Comparison of ENCODE assay signal across 11 mouse cellular contexts in genomic region chr14:120280136-120280535, GRCm38 (mm10). TPM values are rescaled to one million over a fixed set of nuclear protein-coding genes. Genes with fewer than 3 reads are reported as not detected.
A peak's percentile ranks its signal among the peaks of the same experiment; 100 is the strongest.
DNase-seq lines count a peak whose midpoint lies in the region; ATAC-seq lines count a peak whose summit lies in the region.
"Had no signal": no experiment of that assay in that cellular context is flagged by ENCODE, and none has a peak within 500 bp of the region (broad histone marks: within the 10 kb centered on the region; RNA-seq: fewer than 3 reads in every experiment).

No protein-coding gene starts in this region.

- peak; percentile 31 for DNase-seq in hindbrain, embryonic 11.5 days (ENCODE audit: low spot score)
- DNase-seq in B cell, adult 2 months: peak; percentile 60 to 64
- DNase-seq in urinary bladder, postnatal 36 days (ENCODE audit: low spot score in 2 of 2): no peak
- no peak for DNase-seq in T-cell, adult 2 months (ENCODE audit: low spot score)
- no peak for DNase-seq in spleen, adult 12 weeks (ENCODE audit: low spot score)
- DNase-seq: kidney, adult 8-10 months had no signal

- no peak overlapping the region for H3K4me2 ChIP-seq in hindbrain, embryonic 11.5 days (replicated peaks; ENCODE audit: low read depth, low read length)
- no peak overlapping the region for H3K4me2 ChIP-seq in hindbrain, embryonic 16.5 days (ENCODE audit: low read length)
- peak overlapping the region; percentile 95 for H3K4me2 ChIP-seq in embryonic facial prominence, embryonic 12.5 days (replicated peaks)
- no peak overlapping the region for H3K4me2 ChIP-seq in intestine, embryonic 16.5 days (ENCODE audit: low read depth, low read length)
- H3K4me2 ChIP-seq: forebrain, embryonic 12.5 days had no signal

- H3K4me3 ChIP-seq in hindbrain, embryonic 11.5 days (ENCODE audit: low read depth, low read length): no peak overlapping the region
- H3K4me3 ChIP-seq in hindbrain, embryonic 16.5 days (ENCODE audit: low read length): no peak overlapping the region
- H3K4me3 ChIP-seq in embryonic facial prominence, embryonic 12.5 days: no peak overlapping the region
- H3K4me3 ChIP-seq in intestine, embryonic 16.5 days (ENCODE audit: low read length): no peak overlapping the region
- H3K4me3 ChIP-seq: forebrain, embryonic 12.5 days; neural tube, embryonic 13.5 days had no signal

- no peaks in the 10 kb centered on the region for H3K27me3 ChIP-seq in hindbrain, embryonic 11.5 days (ENCODE audit: control insufficient read depth, insufficient read depth, low read length)
- H3K27me3 ChIP-seq in hindbrain, embryonic 16.5 days (replicated peaks; ENCODE audit: control insufficient read depth, insufficient read depth, low read length): no peaks in the 10 kb centered on the region
- H3K27me3 ChIP-seq in embryonic facial prominence, embryonic 12.5 days: no peaks in the 10 kb centered on the region
- no peaks in the 10 kb centered on the region for H3K27me3 ChIP-seq in intestine, embryonic 16.5 days (replicated peaks; ENCODE audit: control insufficient read depth, insufficient read depth, low read length)
- H3K27me3 ChIP-seq: forebrain, embryonic 12.5 days; neural tube, embryonic 13.5 days had no signal

- H3K9me3 ChIP-seq in hindbrain, embryonic 11.5 days (ENCODE audit: control insufficient read depth, low read length): no peaks in the 10 kb centered on the region
- no peaks in the 10 kb centered on the region for H3K9me3 ChIP-seq in hindbrain, embryonic 16.5 days (ENCODE audit: control insufficient read depth, low read length)
- no peaks in the 10 kb centered on the region for H3K9me3 ChIP-seq in embryonic facial prominence, embryonic 12.5 days
- H3K9me3 ChIP-seq in intestine, embryonic 16.5 days (ENCODE audit: control insufficient read depth, low read length): no peaks in the 10 kb centered on the region
- H3K9me3 ChIP-seq: forebrain, embryonic 12.5 days; neural tube, embryonic 13.5 days had no signal

- no peaks in the 10 kb centered on the region for H3K36me3 ChIP-seq in hindbrain, embryonic 11.5 days (ENCODE audit: control insufficient read depth, insufficient read depth, low read length)
- H3K36me3 ChIP-seq in hindbrain, embryonic 16.5 days (ENCODE audit: control insufficient read depth, insufficient read depth, low read length): no peaks in the 10 kb centered on the region
- H3K36me3 ChIP-seq in embryonic facial prominence, embryonic 12.5 days: no peaks in the 10 kb centered on the region
- H3K36me3 ChIP-seq in intestine, embryonic 16.5 days (ENCODE audit: control insufficient read depth, insufficient read depth, low read length): no peaks in the 10 kb centered on the region
- H3K36me3 ChIP-seq: forebrain, embryonic 12.5 days; neural tube, embryonic 13.5 days had no signal

- no peak overlapping the region for H3K27ac ChIP-seq in hindbrain, embryonic 11.5 days (ENCODE audit: low read depth, low read length)
- no peak overlapping the region for H3K27ac ChIP-seq in hindbrain, embryonic 16.5 days (ENCODE audit: low read depth, low read length)
- H3K27ac ChIP-seq in embryonic facial prominence, embryonic 12.5 days: peak overlapping the region; percentile 90
- peak overlapping the region; percentile 10; the same call in 1 of the 2 replicates for H3K27ac ChIP-seq in intestine, embryonic 16.5 days (ENCODE audit: low read length)
- H3K27ac ChIP-seq: forebrain, embryonic 12.5 days; neural tube, embryonic 13.5 days had no signal

- ATAC-seq in hindbrain, embryonic 11.5 days (ENCODE audit: low FRiP score): no peak
- no peak for ATAC-seq in hindbrain, embryonic 16.5 days
- ATAC-seq in embryonic facial prominence, embryonic 12.5 days (ENCODE audit: insufficient number of reproducible peaks, insufficient read depth, low FRiP score, low TSS enrichment): peak; percentile 19; the same call in 1 of the 2 replicates
- no peak for ATAC-seq in intestine, embryonic 16.5 days

- H3K4me1 ChIP-seq in hindbrain, embryonic 11.5 days (replicated peaks; ENCODE audit: control insufficient read depth, insufficient read depth, low read length): peaks cover under 1% of the 10 kb centered on the region; the same call in 1 of the 2 replicates
- H3K4me1 ChIP-seq in hindbrain, embryonic 16.5 days (ENCODE audit: control insufficient read depth, insufficient read depth, low read depth, low read length): peaks cover 26% of the 10 kb centered on the region
- H3K4me1 ChIP-seq in embryonic facial prominence, embryonic 12.5 days: peaks cover 45% of the 10 kb centered on the region
- peaks cover 32% of the 10 kb centered on the region for H3K4me1 ChIP-seq in intestine, embryonic 16.5 days (ENCODE audit: control insufficient read depth, insufficient read depth, low read length)

- no peak overlapping the region for H3K9ac ChIP-seq in hindbrain, embryonic 11.5 days (ENCODE audit: low read depth, low read length)
- no peak overlapping the region for H3K9ac ChIP-seq in hindbrain, embryonic 16.5 days (ENCODE audit: low read depth, low read length)
- H3K9ac ChIP-seq in embryonic facial prominence, embryonic 12.5 days: no peak overlapping the region
- no peak overlapping the region for H3K9ac ChIP-seq in intestine, embryonic 16.5 days (ENCODE audit: low read depth, low read length)
- H3K9ac ChIP-seq: forebrain, embryonic 12.5 days; neural tube, embryonic 13.5 days had no signal

RNA-seq across cellular contexts. Expression of gene Mbnl2, which starts 4.7 kb away (rescaled TPM):
- 44.7 and 50.1 TPM in 2 replicates for polyA plus RNA-seq in hindbrain, embryonic 11.5 days (2014; fragmentation: Nextera tagmentation; extraction: Ambion mirVana)
- 25.4 and 29.1 TPM in 2 replicates for polyA plus RNA-seq in hindbrain, embryonic 16.5 days (2015; fragmentation: Nextera tagmentation; extraction: Ambion mirVana)
- 93.2 and 93.6 TPM in 2 replicates for polyA plus RNA-seq in embryonic facial prominence, embryonic 12.5 days (2016; fragmentation: Nextera tagmentation; extraction: Ambion mirVana)
- 114 and 127 TPM in 2 replicates for polyA plus RNA-seq in intestine, embryonic 16.5 days (2015; fragmentation: Nextera tagmentation; extraction: Ambion mirVana)

Comparison
In these comparisons a context has a peak if more than half of its experiments do, and no peak if none do; other contexts are left out.
1. DNase-seq: peak in hindbrain, embryonic 11.5 days (single experiment) and B cell, adult 2 months (2 of 2); none in urinary bladder, postnatal 36 days (0 of 2), T-cell, adult 2 months (single experiment) and spleen, adult 12 weeks (single experiment).
2. H3K27ac ChIP-seq: peak in embryonic facial prominence, embryonic 12.5 days (single experiment) and intestine, embryonic 16.5 days (single experiment); none in hindbrain, embryonic 11.5 days (single experiment) and hindbrain, embryonic 16.5 days (single experiment).